Mouse (Mus musculus) neural tube, embryonic 11.5 days (tissue): ENCODE measurements around the gene Ube2d3. TPM values are rescaled to one million over a fixed set of nuclear protein-coding genes. Genes with fewer than 3 reads are reported as not detected.

Source experiments
- ATAC-seq: fragments of 200-750 bp; cut with Nextera tagmentation; 2 replicates; pipeline ENCODE4 v1.8.0; 2017; ENCODE audit warnings: moderate number of reproducible peaks, mild to moderate bottlenecking, moderate TSS enrichment, moderate library complexity; ENCODE audit not compliant: insufficient read depth, low FRiP score, low TSS enrichment
- DNase-seq: peaks from one replicate; pipeline ENCODE4 v3.0.0-alpha.2; 2015; ENCODE audit warnings: low spot score
- H3K27ac ChIP-seq: fragments of 300-500 bp; sonication (generic); 2 replicates; pipeline ENCODE4 v1.5.1; 2014; ENCODE audit warnings: low read depth, mild to moderate bottlenecking, low read length
- H3K27me3 ChIP-seq: fragments of 300-500 bp; sonication (generic); 2 replicates; pipeline ENCODE4 v1.6.1; 2014; ENCODE audit warnings: mild to moderate bottlenecking, low read length, mixed read lengths; ENCODE audit not compliant: control insufficient read depth, insufficient read depth
- H3K36me3 ChIP-seq: fragments of 300-500 bp; sonication (generic); 2 replicates; pipeline ENCODE4 v1.6.1; 2014; ENCODE audit warnings: mild to moderate bottlenecking, low read length, moderate library complexity, mixed read lengths; ENCODE audit not compliant: control insufficient read depth, insufficient read depth
- H3K4me1 ChIP-seq: fragments of 300-500 bp; sonication (generic); 2 replicates; pipeline ENCODE4 v1.6.1; 2014; ENCODE audit warnings: low read length, mixed read lengths; ENCODE audit not compliant: control insufficient read depth, insufficient read depth
- H3K4me2 ChIP-seq: fragments of 300-500 bp; sonication (generic); 2 replicates; pipeline ENCODE4 v1.6.1; 2014; ENCODE audit warnings: low read depth, mild to moderate bottlenecking, moderate library complexity
- H3K4me3 ChIP-seq: fragments of 300-500 bp; sonication (generic); 2 replicates; pipeline ENCODE4 v1.5.1; 2014; ENCODE audit warnings: low read depth, low read length
- H3K9ac ChIP-seq: fragments of 300-500 bp; sonication (generic); 2 replicates; pipeline ENCODE4 v1.6.1; 2014; ENCODE audit warnings: mild to moderate bottlenecking, low read length
- H3K9me3 ChIP-seq: fragments of 300-500 bp; sonication (generic); 2 replicates; pipeline ENCODE4 v1.6.1; 2016; ENCODE audit warnings: low read length; ENCODE audit not compliant: control insufficient read depth
- WGBS: fragments of 180-500 bp; shearing (Covaris S2); extraction: QIAGEN DNeasy Blood & Tissue Kit; methylation state at CpG from one replicate; pipeline ENCODE4 v1.1.7; 2014; 5-methylcytosine and 5-hydroxymethylcytosine counted together
- polyA plus RNA-seq: library from polyadenylated mRNA; unstranded; fragments of >200 nt; fragmentation: Nextera tagmentation; extraction: Ambion mirVana; gene quantifications from 2 replicates; pipeline ENCODE4 v1.2.1, GENCODE M21; 2014

Gene Ube2d3
- polyA plus RNA-seq, 1 experiment from 2014 or later: 642 TPM

DNA sequence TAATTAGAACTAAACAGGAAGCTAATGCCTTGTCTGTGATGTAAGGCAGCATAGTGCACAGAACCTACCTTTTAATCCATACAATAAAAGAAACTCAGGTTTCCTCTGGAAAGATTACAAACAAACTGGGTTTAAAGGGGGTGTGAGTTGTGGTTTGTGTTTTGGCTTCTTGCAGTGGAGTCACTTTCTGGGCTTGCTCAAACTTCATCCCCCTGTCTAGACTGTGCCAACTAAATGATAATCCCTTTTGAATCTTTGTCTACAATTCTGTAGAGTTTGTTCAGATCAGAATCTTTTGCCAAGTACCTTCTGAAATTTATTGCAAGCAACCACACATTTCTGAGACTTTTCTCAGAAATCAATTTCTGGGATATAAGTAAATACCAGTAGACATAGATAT lies 7.0 kb downstream of the Ube2d3 start:
- Histone ChIP-seq H3K9me3 (no peaks in the 10 kb centered on the region), H3K4me1 (peaks cover 6% of the 10 kb centered on the region; the same call in 1 of the 2 replicates), H3K27me3 (no peaks in the 10 kb centered on the region), H3K4me3 (no peak overlapping the region), H3K36me3 (no peaks in the 10 kb centered on the region), H3K9ac (no peak overlapping the region), H3K27ac (no peak overlapping the region), H3K4me2 (no peak overlapping the region)
- DNase-seq: no peak
- ATAC-seq: no peak

DNA sequence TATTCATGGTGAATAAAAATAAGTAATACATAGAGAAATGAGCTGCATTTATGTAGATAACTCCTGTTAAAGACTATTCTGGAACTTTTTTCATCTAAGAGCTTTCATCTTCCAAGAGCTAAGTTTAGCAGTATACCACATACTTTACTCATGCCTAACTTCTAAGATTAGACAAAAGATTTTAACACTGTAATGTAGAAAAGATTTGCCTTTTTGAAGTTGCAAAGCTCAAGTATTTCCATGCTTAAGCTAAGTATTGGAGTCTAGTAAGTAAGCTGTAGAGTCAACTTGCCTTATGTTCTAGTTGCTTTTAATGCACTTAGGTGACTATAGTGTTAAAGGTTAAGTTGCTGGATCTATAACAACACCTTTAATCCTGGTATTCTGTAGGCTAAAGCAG lies 21.0 kb downstream of the Ube2d3 start:
- no peak for ATAC-seq
- no peak for DNase-seq

DNA sequence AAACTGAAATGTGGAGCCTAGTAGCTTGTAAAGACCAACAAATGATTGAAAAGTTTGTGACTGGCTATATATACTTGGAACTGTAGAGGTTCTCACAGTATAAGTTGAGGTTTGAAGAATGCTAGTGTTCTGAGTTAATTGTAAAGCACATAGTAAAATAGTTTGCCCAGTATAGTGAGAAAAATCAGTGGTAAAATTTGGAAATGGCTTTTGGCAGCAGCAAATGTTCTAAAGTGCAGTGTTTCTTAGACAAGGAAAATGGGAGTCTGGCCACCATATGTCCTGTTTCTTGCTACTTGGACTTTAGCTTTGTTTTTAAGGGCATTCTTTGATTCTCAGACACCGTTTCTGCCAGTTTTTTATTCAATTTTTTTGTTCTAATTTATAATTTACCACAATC lies 30.5 kb downstream of the Ube2d3 start:
- no peaks in the 10 kb centered on the region for H3K4me1 ChIP-seq
- DNase-seq: no peak
- H3K36me3 ChIP-seq: no peaks in the 10 kb centered on the region
- no peak overlapping the region for H3K9ac ChIP-seq
- H3K27me3 ChIP-seq: no peaks in the 10 kb centered on the region
- WGBS: 71% methylated on average over 1 of the region's 1 CpGs
- no peak overlapping the region for H3K4me2 ChIP-seq
- no peaks in the 10 kb centered on the region for H3K9me3 ChIP-seq
- H3K27ac ChIP-seq: no peak overlapping the region
- no peak for ATAC-seq
- H3K4me3 ChIP-seq: no peak overlapping the region

More for the DNA sequence above, 21.0 kb downstream of the Ube2d3 start:
- no peaks in the 10 kb centered on the region for H3K9me3 ChIP-seq
- H3K4me1 ChIP-seq: no peaks in the 10 kb centered on the region
- H3K4me2 ChIP-seq: no peak overlapping the region
- H3K36me3 ChIP-seq: 0 out of 2 replicates have a peak, but pooled peaks cover 3% of the 10 kb centered on the region
- H3K4me3 ChIP-seq: no peak overlapping the region
- no peak overlapping the region for H3K27ac ChIP-seq
- no peaks in the 10 kb centered on the region for H3K27me3 ChIP-seq
- no peak overlapping the region for H3K9ac ChIP-seq

DNA sequence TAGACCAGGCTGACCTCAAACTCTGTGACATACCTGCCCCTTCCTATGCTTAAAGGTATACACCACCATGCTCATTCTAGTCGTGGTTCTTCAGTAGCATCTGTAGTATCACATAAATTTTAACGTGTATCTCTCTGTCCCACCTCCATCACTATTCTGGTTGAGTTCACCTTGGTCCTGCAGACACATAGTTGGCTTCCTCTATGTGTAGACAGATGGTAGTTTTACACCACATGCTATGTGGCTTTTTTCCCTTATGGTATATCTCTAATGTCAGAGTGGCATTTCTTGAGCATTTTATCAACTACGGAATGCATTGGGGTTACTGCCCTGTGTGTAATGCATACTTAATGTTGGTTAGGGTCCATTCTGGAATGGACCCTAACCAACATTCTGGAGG lies 31.2 kb downstream of the Ube2d3 start:
- no peaks in the 10 kb centered on the region for H3K36me3 ChIP-seq
- WGBS: 61% methylated on average over 3 of the region's 3 CpGs
- no peak overlapping the region for H3K27ac ChIP-seq
- H3K4me1 ChIP-seq: no peaks in the 10 kb centered on the region
- H3K9me3 ChIP-seq: no peaks in the 10 kb centered on the region
- no peak overlapping the region for H3K4me3 ChIP-seq
- ATAC-seq: no peak
- no peak for DNase-seq
- H3K9ac ChIP-seq: no peak overlapping the region
- H3K27me3 ChIP-seq: no peaks in the 10 kb centered on the region
- no peak overlapping the region for H3K4me2 ChIP-seq

DNA sequence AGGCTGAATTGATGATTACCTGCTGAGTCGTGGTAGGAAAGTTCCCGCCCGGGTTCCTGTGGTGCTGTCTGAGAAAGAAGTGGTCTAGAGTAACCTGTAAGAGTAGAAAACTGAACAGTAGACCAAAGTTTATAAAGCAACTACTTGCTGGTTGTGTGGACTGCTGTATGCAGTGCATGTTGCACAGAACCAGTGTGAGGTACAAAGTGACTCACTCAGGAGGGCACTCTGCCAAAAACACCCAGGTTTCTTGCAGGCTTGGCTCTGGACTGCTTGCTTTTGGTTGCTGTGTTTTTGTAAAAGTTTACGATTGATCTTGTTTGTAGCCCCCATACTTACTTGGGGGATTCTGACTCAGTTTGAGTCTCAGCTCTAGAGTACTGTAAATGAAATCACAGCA lies 32.0 kb downstream of the Ube2d3 start:
- Histone ChIP-seq H3K27ac (no peak overlapping the region), H3K4me2 (no peak overlapping the region)

DNA sequence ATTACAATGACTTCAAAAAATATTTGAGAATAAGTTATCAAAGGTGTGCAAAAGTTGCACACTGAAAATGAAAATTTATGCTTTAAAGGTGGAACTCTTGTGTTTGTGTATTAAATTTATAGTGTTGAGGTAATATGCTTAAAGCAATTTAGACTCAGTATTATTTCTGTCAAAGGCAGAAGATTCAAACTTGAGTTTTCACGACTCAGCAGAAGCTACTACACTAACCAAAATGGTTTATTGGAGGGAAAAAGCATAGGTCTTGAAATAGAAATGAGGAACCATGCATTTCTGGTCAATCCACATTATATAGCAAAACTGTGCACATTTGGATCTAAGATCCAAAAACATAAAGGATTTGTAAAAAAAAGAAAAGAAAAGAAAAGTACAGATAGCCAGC lies 32.9 kb downstream of the Ube2d3 start:
- 83% methylated on average over 1 of the region's 1 CpGs for whole genome bisulfite sequencing
- H3K27ac ChIP-seq: no peak overlapping the region
- no peaks in the 10 kb centered on the region for H3K27me3 ChIP-seq
- H3K4me3 ChIP-seq: no peak overlapping the region
- H3K4me1 ChIP-seq: no peaks in the 10 kb centered on the region
- ATAC-seq (no peak), DNase-seq (no peak)
- no peak overlapping the region for H3K9ac ChIP-seq
- no peaks in the 10 kb centered on the region for H3K36me3 ChIP-seq
- no peaks in the 10 kb centered on the region for H3K9me3 ChIP-seq
- H3K4me2 ChIP-seq: no peak overlapping the region

More for the DNA sequence above, 32.0 kb downstream of the Ube2d3 start:
- Histone ChIP-seq H3K9me3 (no peaks in the 10 kb centered on the region), H3K9ac (no peak overlapping the region), H3K27me3 (no peaks in the 10 kb centered on the region), H3K36me3 (no peaks in the 10 kb centered on the region), H3K4me3 (no peak overlapping the region), H3K4me1 (no peaks in the 10 kb centered on the region)
- DNase-seq (no peak), ATAC-seq (no peak)
- WGBS: 42% methylated on average over 4 of the region's 4 CpGs

DNA sequence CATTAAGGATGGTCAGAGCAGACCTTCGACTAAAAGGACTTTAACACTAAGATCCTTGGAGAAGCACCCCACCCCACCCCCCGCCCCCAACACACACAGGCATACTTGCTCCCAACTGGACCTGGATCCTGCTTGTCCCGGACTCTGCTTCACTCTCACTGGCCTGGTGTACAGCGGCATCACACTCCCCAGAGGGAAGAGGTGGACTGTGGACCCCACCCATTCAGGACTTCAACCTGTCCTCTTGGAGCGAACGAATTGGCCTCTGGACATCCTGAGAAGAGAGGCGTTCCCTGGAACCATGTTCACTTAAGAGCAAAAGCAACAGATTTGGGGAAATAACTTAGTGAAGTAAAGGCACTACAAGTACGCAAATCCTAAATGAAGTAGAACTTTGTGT lies 37.1 kb downstream of the Ube2d3 start:
- Histone ChIP-seq H3K27ac (no peak overlapping the region), H3K9ac (no peak overlapping the region), H3K27me3 (no peaks in the 10 kb centered on the region), H3K9me3 (no peaks in the 10 kb centered on the region), H3K4me1 (no peaks in the 10 kb centered on the region), H3K36me3 (no peaks in the 10 kb centered on the region), H3K4me2 (no peak overlapping the region), H3K4me3 (no peak overlapping the region)
- 92% methylated on average over 8 of the region's 8 CpGs for WGBS
- DNase-seq (no peak), ATAC-seq (no peak)

DNA sequence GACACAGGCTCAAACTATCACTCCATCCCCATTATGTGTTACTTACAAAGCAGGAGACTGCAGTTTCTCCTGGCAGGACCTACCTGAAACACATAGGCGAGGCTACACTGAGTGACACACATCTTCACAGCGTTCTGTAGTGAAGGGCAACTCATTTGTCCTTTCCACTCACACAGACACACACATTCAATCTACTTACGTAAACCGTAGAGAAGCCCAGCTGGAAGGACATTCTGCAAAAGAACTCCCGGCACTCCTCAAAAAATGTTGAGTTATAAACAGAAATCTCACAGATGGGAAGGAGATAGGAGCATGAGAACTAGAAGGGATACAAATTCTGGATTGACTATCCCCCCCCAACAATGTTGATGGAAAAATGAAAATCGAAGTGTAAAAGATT lies 38.3 kb downstream of the Ube2d3 start:
- 83% methylated on average over 6 of the region's 6 CpGs for WGBS
- Histone ChIP-seq H3K9me3 (no peaks in the 10 kb centered on the region), H3K36me3 (no peaks in the 10 kb centered on the region), H3K4me2 (no peak overlapping the region), H3K9ac (no peak overlapping the region), H3K4me1 (no peaks in the 10 kb centered on the region), H3K27ac (no peak overlapping the region), H3K27me3 (no peaks in the 10 kb centered on the region), H3K4me3 (no peak overlapping the region)
- no peak for DNase-seq
- ATAC-seq: no peak

DNA sequence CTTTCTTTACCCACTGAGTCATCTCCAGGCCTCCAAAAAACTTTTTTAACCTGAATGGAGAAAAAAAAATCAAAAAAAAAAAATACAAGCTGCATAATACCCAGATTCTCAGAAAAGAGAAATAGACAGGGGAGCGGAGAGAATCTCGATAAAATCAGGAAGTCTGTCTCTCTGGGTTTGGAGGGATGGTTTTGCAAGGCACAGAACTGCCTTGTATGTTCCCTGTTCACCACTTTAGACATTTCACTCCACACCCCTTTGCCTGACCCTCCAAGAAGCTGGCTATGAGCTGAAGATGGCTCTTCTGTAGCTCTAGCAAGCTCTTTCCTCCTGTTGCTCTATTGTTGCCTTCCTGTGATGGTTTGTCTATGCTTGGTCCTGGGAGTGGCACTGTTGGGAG lies 39.0 kb downstream of the Ube2d3 start:
- H3K27ac ChIP-seq: no peak overlapping the region
- 100% methylated on average over 2 of the region's 2 CpGs for WGBS
- H3K4me1 ChIP-seq: no peaks in the 10 kb centered on the region
- no peaks in the 10 kb centered on the region for H3K9me3 ChIP-seq
- DNase-seq: no peak
- H3K27me3 ChIP-seq: no peaks in the 10 kb centered on the region
- H3K36me3 ChIP-seq: no peaks in the 10 kb centered on the region
- no peak for ATAC-seq
- H3K9ac ChIP-seq: no peak overlapping the region
- H3K4me3 ChIP-seq: no peak overlapping the region
- no peak overlapping the region for H3K4me2 ChIP-seq
